Mouse (Mus musculus) kidney, adult 2 months (tissue): ENCODE measurements around the gene Nudt12.

Source experiments
- CTCF ChIP-seq: fragments of 200-500 bp; conservative IDR thresholded peaks from 2 replicates; pipeline ENCODE4 v1.5.1; 2011; ENCODE audit warnings: low read depth, mild to moderate bottlenecking, control low read depth, low read length, moderate library complexity, mixed read lengths; ENCODE audit not compliant: insufficient read depth, insufficient read length
- POLR2A ChIP-seq: fragments of 200-500 bp; IDR thresholded peaks from one replicate; pipeline ENCODE4 v1.6.1; 2011; ENCODE audit warnings: low read depth, low read length, control low read depth

- TF ChIP-seq CTCF (no peak), POLR2A (no peak)
Observed at GRCm38 (mm10) chr17:59053306-59053705, 40.1 kb upstream of the Nudt12 start.
